Mouse (Mus musculus) small intestine, adult 10 weeks (tissue): ENCODE measurements around the gene Ss18l2. TPM values are rescaled to one million over a fixed set of nuclear protein-coding genes. Genes with fewer than 3 reads are reported as not detected.

Experiments
- polyA plus RNA-seq: library from polyadenylated mRNA; stranded (reverse); fragments of 350-450 nt; fragmentation: Illumina TruSeq; extraction: RNeasy Lipid Tissue Mini Kit (QIAGEN cat#74804); gene quantifications from one replicate; pipeline ENCODE4 v1.2.3, GENCODE M21; 2014; ENCODE audit warnings: low replicate concordance

Gene Ss18l2
- polyA plus RNA-seq: 47.5 TPM

DNA sequence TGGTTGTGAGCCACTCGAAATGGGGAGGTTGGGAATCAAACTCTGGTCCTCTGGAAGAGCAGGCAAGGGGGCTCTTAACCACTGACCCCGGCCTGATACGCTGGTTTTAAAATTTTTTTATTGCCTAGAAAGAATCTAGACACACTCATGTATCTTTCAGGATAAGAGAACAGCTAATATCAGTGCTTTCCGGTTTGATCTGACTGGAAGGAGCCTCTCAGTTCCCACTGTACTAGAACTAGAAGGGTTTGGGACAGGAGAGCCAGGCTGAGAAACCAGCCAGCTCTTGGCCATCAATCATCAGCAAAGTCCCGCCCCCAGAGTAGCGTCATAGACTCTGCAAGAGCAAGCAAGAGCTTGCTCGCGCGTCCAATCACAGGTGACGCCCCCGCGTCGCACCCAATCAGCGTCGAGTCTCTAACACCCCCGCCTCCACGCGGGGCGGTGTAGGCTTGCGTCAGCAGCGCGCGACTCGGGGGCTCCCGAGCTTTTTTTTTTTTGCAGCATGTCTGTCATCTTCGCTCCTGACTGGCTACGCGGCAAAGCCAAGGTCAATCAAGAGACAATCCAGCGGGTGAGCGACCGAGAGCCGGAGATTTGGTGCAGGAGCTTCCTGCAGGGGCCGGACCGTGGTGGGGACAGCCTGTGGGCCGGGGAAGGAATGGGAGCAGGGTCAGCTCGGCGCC is at the start of gene Ss18l2:
TSS of gene Ss18l2 (plus strand) at position 432 of the 686 bp plus-strand sequence.

DNA sequence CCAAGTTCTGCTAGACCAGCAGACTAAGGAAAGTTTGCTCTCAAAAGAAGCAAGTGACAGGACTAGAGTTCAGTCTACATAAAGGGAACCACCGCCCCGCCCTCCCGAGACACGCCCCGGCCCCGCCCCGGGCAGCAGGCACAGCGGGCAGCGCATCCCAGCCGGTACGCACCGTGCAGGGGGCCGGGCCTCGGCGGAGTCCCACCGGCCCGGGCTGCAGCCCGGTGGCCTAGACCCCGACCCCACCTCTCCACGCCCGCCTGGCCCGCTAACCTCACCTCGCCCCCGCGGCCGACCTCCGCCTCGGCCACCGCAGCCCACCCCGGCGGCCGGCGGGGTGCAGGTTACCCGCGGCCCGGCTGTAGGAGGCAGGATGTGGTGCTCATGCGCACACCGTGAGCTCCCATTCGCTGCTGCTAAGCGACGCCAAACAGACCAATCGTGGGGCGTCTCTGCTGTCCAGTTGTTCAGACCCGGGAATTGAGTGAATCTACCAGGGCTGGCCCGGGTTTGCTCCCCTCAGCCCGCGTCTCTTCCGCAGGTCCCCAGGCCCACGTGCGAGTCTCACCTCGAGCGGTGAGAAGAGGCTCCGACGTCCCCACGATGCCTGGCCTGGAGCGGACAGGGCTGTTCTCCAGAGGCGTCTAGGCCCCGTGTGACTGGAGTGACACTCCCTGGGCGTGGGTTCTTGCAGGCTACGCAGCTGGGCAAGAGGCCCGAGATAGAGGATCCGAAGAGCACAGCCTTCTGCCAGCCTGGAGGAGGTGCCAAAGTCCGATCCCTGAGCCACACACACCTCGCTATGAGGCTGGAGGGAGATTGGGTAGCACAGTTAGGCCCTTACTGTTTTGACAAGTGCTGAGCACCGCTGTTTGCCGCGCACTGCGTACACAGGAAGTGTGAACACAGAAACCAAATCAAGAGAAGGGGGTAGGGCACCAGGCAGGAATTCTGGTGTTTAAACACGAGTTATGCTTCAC is 5.2 kb upstream of the Ss18l2 start, which contains the start of gene Sec22c:
TSS of gene Sec22c (minus strand) at position 845 of the 980 bp plus-strand sequence.

DNA sequence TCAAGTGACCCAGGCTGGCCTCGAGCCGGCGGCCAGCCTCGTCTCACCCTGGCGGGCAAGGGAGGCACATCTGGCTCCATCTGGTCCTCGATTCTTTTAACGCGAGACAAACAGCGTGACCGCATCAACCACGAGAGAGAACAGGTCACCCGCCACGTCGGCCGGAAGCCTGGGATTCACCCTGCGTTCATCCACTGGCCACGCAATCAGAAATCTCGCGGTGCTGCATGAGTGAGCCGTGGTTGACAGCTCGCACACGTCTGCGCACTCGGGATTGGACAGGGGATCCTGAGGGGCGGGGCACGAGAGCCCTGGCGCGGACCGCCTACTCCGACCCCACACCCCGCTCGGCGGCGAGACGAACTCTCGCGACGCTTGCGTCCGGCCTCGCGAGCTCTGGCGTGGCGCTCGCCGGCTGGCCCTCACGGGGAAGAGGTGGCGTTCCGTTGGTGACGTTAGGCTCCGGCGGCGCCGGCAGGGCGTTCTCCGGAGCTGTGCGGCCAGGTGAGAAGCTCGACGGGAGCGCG is 8.7 kb downstream of the Ss18l2 start, which contains the start of gene Nktr:
TSS of gene Nktr (plus strand) at position 378 of the 527 bp plus-strand sequence.

DNA sequence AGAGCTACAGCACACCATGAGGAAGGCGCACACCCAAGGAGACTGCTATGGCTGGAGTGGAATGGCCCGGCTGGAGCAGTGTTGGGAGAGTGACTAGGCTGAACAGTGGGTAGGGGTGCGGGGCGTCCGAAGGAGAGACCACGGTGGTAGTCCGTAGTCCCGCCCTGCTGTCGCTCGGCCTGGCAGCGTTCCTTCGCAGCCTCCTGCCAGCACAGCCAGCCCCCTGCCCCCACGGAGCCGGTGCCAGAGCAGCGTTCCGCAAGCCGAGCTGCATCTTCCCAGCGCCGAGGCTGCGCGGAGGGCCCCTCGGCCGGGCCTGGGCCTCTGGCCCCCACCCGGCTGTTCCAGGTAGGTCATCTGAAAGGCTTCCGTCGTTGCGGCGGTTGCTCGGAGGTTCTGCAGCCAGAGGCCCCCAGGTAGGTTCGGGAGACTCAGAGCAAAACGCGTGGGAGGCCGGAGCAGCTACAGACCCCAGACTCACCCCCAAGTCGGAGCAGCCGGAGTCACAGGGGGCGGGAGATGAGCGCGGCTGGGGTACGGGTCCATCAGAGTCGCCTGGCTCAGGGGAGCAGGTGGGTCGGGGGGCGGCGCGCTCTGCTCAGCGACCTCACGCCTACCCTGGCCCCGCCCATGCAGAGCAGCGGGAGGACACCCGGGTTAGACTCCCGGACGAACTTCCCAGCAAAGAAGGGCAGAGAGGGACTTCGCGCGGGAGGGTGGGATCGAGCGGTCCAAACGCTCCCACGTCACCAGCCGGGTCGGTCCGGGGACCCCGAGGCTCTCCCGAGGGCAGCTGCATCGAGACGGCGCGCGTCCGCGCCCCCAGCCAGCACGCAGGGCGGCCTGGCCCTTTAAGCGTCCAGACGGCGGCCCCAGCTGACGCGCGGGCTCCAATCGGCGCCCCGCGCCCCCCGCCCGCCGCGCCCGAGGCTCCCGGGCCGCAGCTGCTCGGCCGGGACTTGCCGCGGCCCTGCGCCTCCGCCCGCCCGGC is 49.3 kb downstream of the Ss18l2 start, which contains the start of gene Zfp651:
TSS of gene Zfp651 (plus strand) at position 240 of the 991 bp plus-strand sequence.

Other genes with a start within 250 kb of the Ss18l2 start
- gene Cck, start 214.6 kb upstream of the Ss18l2 start, polyA plus RNA-seq: 15.9 TPM
- gene Lyzl4, start 68.2 kb upstream of the Ss18l2 start, polyA plus RNA-seq: not detected
- 25.4 TPM for gene Vipr1, start 67.6 kb upstream of the Ss18l2 start, polyA plus RNA-seq
- gene Sec22c, start 4.8 kb upstream of the Ss18l2 start, polyA plus RNA-seq: 42.7 TPM
- 212 TPM for gene Nktr, start 8.8 kb downstream of the Ss18l2 start, polyA plus RNA-seq
- 0.11 TPM for gene Zfp651, start 49.0 kb downstream of the Ss18l2 start, polyA plus RNA-seq
- not detected for gene Klhl40, start 67.3 kb downstream of the Ss18l2 start, polyA plus RNA-seq
- not detected for gene Hhatl, start 82.2 kb downstream of the Ss18l2 start, polyA plus RNA-seq
- not detected for gene Ccdc13, start 129.1 kb downstream of the Ss18l2 start, polyA plus RNA-seq
- gene Higd1a, start 148.0 kb downstream of the Ss18l2 start, polyA plus RNA-seq: 57.2 TPM
- gene Ackr2, start 188.0 kb downstream of the Ss18l2 start, polyA plus RNA-seq: 0.41 TPM
- not detected for gene Cyp8b1, start 206.0 kb downstream of the Ss18l2 start, polyA plus RNA-seq
- 0.11 TPM for gene Fam198a, start 240.7 kb downstream of the Ss18l2 start, polyA plus RNA-seq